Mouse (Mus musculus): Measurements from ENCODE around the gene Tmc3. TPM values are rescaled to one million over a fixed set of nuclear protein-coding genes. Genes with fewer than 3 reads are reported as not detected.

Gene Tmc3
- total RNA-seq, 2 experiments from 2014 or later = 0.18 to 0.55 TPM

GRCm38 (mm10) chr7:83667936-83668645, 83.4 kb downstream of the Tmc3 start:
- no peak for DNase-seq (ENCODE audit: low spot score in 2 of 2)

- DNase-seq (ENCODE audit: low spot score in 2 of 2) = peak; percentile 72 to 79
These were observed 84.0 kb downstream of the Tmc3 start for GRCm38 (mm10) chr7:83668724-83669123.

- DNase-seq (ENCODE audit: low spot score in 2 of 2) = peak in 1 of 2 experiments; percentile 4
These were observed 86.8 kb downstream of the Tmc3 start for GRCm38 (mm10) chr7:83671573-83671972.

Other genes starting within 250 kb of the Tmc3 start
- 10 to 100 TPM; 13.4 to 16.4 TPM for gene Stard5, start 47.0 kb downstream of the Tmc3 start, total RNA-seq (2021)
- 10 to 100 TPM; 34.9 to 37.4 TPM for gene Il16, start 160.8 kb downstream of the Tmc3 start, total RNA-seq (2021)
- 1 to 10 TPM; 1.0 to 1.8 TPM for gene Cfap161, start 210.0 kb downstream of the Tmc3 start, total RNA-seq (2021)

Data from layer of hippocampus, postnatal 10 days (tissue).